Mouse (Mus musculus) erythroblast, embryonic 14.5 days (primary cell): ENCODE measurements around the gene Zfp936. TPM values are rescaled to one million over a fixed set of nuclear protein-coding genes. Genes with fewer than 3 reads are reported as not detected.
"Not testable (repeated sequence)": the region's sequence is repeated elsewhere in the genome, so short reads cannot be mapped to it uniquely, and the experiment has no call there.

Experiments used
- H3K27me3 ChIP-seq: 2 replicates; pipeline ENCODE4 v1.6.1; 2012; ENCODE audit warnings: inconsistent platforms; ENCODE audit not compliant: control insufficient read depth
- H3K36me3 ChIP-seq: 2 replicates; pipeline ENCODE4 v1.6.1; 2012; ENCODE audit warnings: mild to moderate bottlenecking, inconsistent platforms; ENCODE audit not compliant: control insufficient read depth
- H3K4me1 ChIP-seq: 2 replicates; pipeline ENCODE4 v1.6.1; 2012; ENCODE audit warnings: inconsistent platforms; ENCODE audit not compliant: control insufficient read depth
- H3K4me3 ChIP-seq: replicated peaks from 2 replicates; pipeline ENCODE3; 2012; ENCODE audit warnings: moderate library complexity, mild to moderate bottlenecking, inconsistent platforms
- H3K9me3 ChIP-seq: 2 replicates; pipeline ENCODE4 v1.6.1; 2012; ENCODE audit warnings: low read length, inconsistent platforms, mixed read lengths; ENCODE audit not compliant: control insufficient read depth
- GATA1 ChIP-seq: IDR thresholded peaks from 2 replicates; pipeline ENCODE4 v1.6.1; 2012; ENCODE audit warnings: low read length, inconsistent platforms, mixed read lengths
- TAL1 ChIP-seq: IDR thresholded peaks from 3 replicates; pipeline ENCODE4 v1.6.1; 2012; ENCODE audit warnings: low read length, inconsistent platforms, mixed read lengths
- polyA plus RNA-seq: library from polyadenylated mRNA; stranded (reverse); fragments of >175 nt; gene quantifications from 2 replicates; pipeline ENCODE4 v1.2.3, GENCODE M21; 2012

The Zfp936 gene
- 0.01 TPM in 1 of 2 replicates, not detected in the other for polyA plus RNA-seq

- H3K36me3 ChIP-seq, H3K27me3 ChIP-seq, H3K4me3 ChIP-seq, H3K4me1 ChIP-seq: not testable (repeated sequence)
- peaks cover 25% of the 10 kb centered on the region for H3K9me3 ChIP-seq
Measured at GRCm38 (mm10) chr7:43113929-43114328, at the start of gene Zfp936. Zfp936 (plus strand) TSS chr7:43114229.

- Histone ChIP-seq H3K9me3 (peaks cover 14% of the 10 kb centered on the region), H3K36me3 (no peaks in the 10 kb centered on the region), H3K27me3 (no peaks in the 10 kb centered on the region), H3K4me3 (no peak overlapping the region), H3K4me1 (no peaks in the 10 kb centered on the region)
- TF ChIP-seq TAL1 (no peak), GATA1 (no peak)
Measured at GRCm38 (mm10) chr7:43077831-43078230, 36.2 kb upstream of the Zfp936 start.

- not testable (repeated sequence) for H3K4me1 ChIP-seq, H3K27me3 ChIP-seq, H3K36me3 ChIP-seq, H3K4me3 ChIP-seq
- H3K9me3 ChIP-seq, result peaks cover 25% of the 10 kb centered on the region
Measured at GRCm38 (mm10) chr7:43128691-43129090, 14.7 kb downstream of the Zfp936 start.

- not testable (repeated sequence) for H3K4me1 ChIP-seq, H3K36me3 ChIP-seq, H3K4me3 ChIP-seq, H3K27me3 ChIP-seq
- H3K9me3 ChIP-seq, result peaks cover 28% of the 10 kb centered on the region
Measured at GRCm38 (mm10) chr7:43164121-43164520, 50.1 kb downstream of the Zfp936 start.

GRCm38 (mm10) chr7:43167101-43167500 lies 53.1 kb downstream of the Zfp936 start:
- H3K27me3 ChIP-seq, H3K36me3 ChIP-seq, H3K4me3 ChIP-seq, H3K4me1 ChIP-seq: not testable (repeated sequence)
- H3K9me3 ChIP-seq, result peaks cover 27% of the 10 kb centered on the region

- H3K4me1 ChIP-seq, H3K4me3 ChIP-seq, H3K27me3 ChIP-seq, H3K36me3 ChIP-seq: not testable (repeated sequence)
- peaks cover 25% of the 10 kb centered on the region for H3K9me3 ChIP-seq
Measured at GRCm38 (mm10) chr7:43167811-43168210, 53.8 kb downstream of the Zfp936 start.

GRCm38 (mm10) chr7:43168212-43168611 lies 54.2 kb downstream of the Zfp936 start:
- not testable (repeated sequence) for H3K4me1 ChIP-seq, H3K4me3 ChIP-seq, H3K27me3 ChIP-seq, H3K36me3 ChIP-seq
- H3K9me3 ChIP-seq, result peaks cover 25% of the 10 kb centered on the region

GRCm38 (mm10) chr7:43177003-43177702 lies 63.1 kb downstream of the Zfp936 start:
- no peaks in the 10 kb centered on the region for H3K27me3 ChIP-seq
- TF ChIP-seq TAL1 (no peak), GATA1 (no peak)
- no peak overlapping the region for H3K4me3 ChIP-seq
- peaks cover 26% of the 10 kb centered on the region for H3K9me3 ChIP-seq
- no peaks in the 10 kb centered on the region for H3K36me3 ChIP-seq
- H3K4me1 ChIP-seq, result no peaks in the 10 kb centered on the region

- H3K4me3 ChIP-seq, H3K27me3 ChIP-seq: not testable (repeated sequence)
Measured at GRCm38 (mm10) chr7:43213781-43214180, 99.8 kb downstream of the Zfp936 start.

More at GRCm38 (mm10) chr7:43213781-43214180, 99.8 kb downstream of the Zfp936 start:
- H3K9me3 ChIP-seq, result peaks cover 22% of the 10 kb centered on the region
- not testable (repeated sequence) for H3K4me1 ChIP-seq, H3K36me3 ChIP-seq

Other genes with a start within 250 kb of the Zfp936 start
- not detected in 2 replicates for gene Gm2381, start 247.0 kb upstream of the Zfp936 start, polyA plus RNA-seq
- gene Vmn2r63, start 180.4 kb upstream of the Zfp936 start, polyA plus RNA-seq, result under 0.01 and 0.01 TPM in 2 replicates
- not detected in 2 replicates for gene Gm9268, start 95.5 kb upstream of the Zfp936 start, polyA plus RNA-seq
- 0.01 and 0.04 TPM in 2 replicates for gene Zfp715, start 199.1 kb downstream of the Zfp936 start, polyA plus RNA-seq
- gene Siglecf, start 237.1 kb downstream of the Zfp936 start, polyA plus RNA-seq, result 0.02 TPM in 1 of 2 replicates, not detected in the other